Mouse (Mus musculus): ENCODE measurements around the gene Olfr344.

The Olfr344 gene

DNA sequence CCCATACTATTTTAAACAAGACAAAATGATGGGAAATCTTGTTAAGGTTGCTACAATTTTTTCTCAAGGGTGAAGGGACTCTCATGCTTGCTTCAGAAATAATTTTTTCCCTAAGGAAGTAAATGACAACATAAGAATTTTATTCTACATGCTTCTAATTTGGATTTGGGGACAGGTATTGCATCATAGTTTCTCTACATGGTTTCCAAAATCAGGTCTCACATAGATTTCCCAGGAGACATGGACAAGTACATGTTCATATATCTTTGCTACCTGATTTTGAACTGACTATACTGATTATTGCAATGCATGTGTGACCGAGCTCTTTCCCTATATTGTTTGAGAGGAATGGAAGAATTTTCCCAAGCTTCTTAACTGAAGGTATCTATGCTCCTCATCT lies at the start of gene Olfr344:
Olfr344 (plus strand) TSS at position 301 of the 400 bp plus-strand sequence.
- no peak for DNase-seq (ENCODE audit: low read depth, low spot score)

DNA sequence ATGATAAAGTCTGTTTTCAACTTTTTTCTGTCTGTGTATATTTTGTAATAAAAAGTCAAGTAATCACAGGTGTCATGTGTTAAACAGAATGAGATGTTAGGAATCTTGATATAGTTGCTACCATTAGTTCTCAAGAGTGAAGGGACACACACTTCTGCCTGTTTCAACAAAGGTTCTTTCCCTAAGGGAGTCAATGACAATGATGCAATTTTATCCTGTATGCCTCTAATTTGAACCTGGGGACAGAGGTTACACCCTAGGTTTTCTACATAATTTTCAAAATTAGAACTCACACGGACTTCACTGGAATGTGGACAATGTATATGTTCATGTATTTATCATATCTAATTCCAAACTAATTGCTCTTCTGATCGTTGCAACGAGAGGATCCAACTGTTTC lies 41.8 kb upstream of the Olfr344 start, which contains the start of gene Olfr342:
Olfr342 (plus strand) TSS at position 301 of the 400 bp plus-strand sequence.
- no peak for DNase-seq (ENCODE audit: low read depth, low spot score)

DNA sequence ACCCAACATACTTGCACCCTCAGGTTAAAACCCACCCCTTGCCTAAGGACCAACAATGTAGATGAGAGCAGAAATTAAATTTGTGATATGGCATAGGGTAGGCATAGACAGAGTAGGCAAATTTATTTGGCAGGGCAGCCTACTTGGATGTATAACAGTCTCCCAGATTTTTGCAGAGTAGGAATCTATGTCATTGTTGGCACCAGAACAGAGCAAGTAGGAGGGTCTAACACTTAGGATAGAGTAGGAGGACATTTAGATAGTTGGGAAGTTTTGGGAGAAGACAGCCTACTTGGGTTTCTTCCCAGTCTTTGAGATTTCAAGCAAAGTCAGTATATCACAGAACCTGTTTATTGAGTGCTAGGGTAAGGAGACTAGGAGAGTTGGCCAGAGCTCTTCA lies 1.3 kb upstream of the Olfr344 start:
- DNase-seq (ENCODE audit: low read depth, low spot score): no peak

DNA sequence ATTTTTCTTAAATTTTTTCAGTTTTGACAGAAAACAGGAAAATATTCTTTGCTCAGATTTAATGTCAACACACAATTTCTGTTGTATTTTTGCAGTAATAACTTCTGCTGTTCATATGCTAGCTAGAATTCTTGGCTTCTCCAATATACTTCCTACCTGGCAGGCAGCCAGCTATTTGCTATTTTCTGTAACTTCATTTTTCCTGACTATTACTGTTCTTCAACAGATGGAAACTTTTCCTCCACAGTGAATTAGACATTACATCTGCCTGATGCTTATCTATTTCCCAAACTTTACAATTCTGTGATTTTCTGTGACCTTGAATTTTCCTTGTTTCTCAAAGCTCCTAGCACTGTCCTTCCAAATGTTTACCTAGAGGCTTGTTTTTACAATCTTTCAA lies 560 bp downstream of the Olfr344 start:
- no peak for DNase-seq (ENCODE audit: low read depth, low spot score)

DNA sequence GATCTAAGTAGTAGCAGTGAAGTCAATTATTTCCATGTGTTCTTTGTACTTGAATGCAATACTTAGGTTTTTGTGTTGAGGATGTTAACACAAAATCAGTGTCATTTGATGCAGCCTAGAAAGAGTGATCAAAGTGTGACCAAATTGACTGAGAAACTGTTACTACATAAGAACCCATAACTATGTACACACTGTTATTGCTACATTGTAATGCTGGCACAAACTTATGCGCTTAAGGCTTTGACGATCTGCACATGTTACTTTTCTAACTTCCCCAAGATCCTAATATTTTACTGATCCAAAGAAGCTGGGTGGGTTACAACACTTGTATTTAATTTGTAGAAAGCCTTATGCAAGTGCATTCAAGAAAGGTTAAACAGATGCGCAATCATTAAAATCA lies 1.4 kb downstream of the Olfr344 start:
- no peak for DNase-seq (ENCODE audit: low read depth, low spot score)

Measured in retina, postnatal 7 days (tissue).